Mouse (Mus musculus) G1E (cell line): ENCODE results near the gene Hmx3. TPM values are rescaled to one million over a fixed set of nuclear protein-coding genes. Genes with fewer than 3 reads are reported as not detected.

Source experiments
- ATAC-seq: 2 replicates; pipeline ENCODE4 v1.8.0; 2016; ENCODE audit warnings: mild to moderate bottlenecking; ENCODE audit not compliant: insufficient number of reproducible peaks, poor library complexity, low FRiP score, severe bottlenecking; ENCODE audit errors: extremely low read depth
- DNase-seq: peaks from one replicate; pipeline ENCODE4 v3.0.0; 2012; ENCODE audit warnings: low spot score
- H3K27me3 ChIP-seq: 2 replicates; pipeline ENCODE4 v1.6.1; 2012; ENCODE audit warnings: mild to moderate bottlenecking, low read length, inconsistent platforms; ENCODE audit not compliant: insufficient read depth
- H3K36me3 ChIP-seq: replicated peaks from 2 replicates; pipeline ENCODE3; 2012; ENCODE audit warnings: mild to moderate bottlenecking, inconsistent platforms
- H3K4me1 ChIP-seq: 2 replicates; pipeline ENCODE4 v1.6.1; 2012; ENCODE audit warnings: low read depth, low read length, inconsistent platforms, mixed read lengths; ENCODE audit not compliant: insufficient read depth
- H3K4me3 ChIP-seq: 2 replicates; pipeline ENCODE4 v1.5.1; 2012; ENCODE audit warnings: low read depth, mild to moderate bottlenecking, inconsistent platforms, low read length, moderate library complexity, mixed read lengths
- H3K9me3 ChIP-seq: replicated peaks from 2 replicates; pipeline ENCODE4 v1.6.1; 2012; ENCODE audit warnings: inconsistent platforms
- CTCF ChIP-seq: IDR thresholded peaks from 2 replicates; pipeline ENCODE4 v1.5.1; 2012; ENCODE audit warnings: low read depth, low read length, inconsistent platforms, mixed read lengths
- GATA1 ChIP-seq: IDR thresholded peaks from 2 replicates; pipeline ENCODE4 v1.6.1; 2012; ENCODE audit warnings: borderline replicate concordance, low read length, inconsistent platforms, mixed read lengths
- GATA2 ChIP-seq: IDR thresholded peaks from 2 replicates; pipeline ENCODE4 v1.6.1; 2012; ENCODE audit warnings: low read depth, low read length, inconsistent platforms, borderline replicate concordance
- POLR2AphosphoS5 ChIP-seq: IDR thresholded peaks from 2 replicates; pipeline ENCODE4 v1.6.1; 2012; ENCODE audit warnings: low read depth, low read length, inconsistent platforms; ENCODE audit not compliant: insufficient replicate concordance
- TAL1 ChIP-seq: conservative IDR thresholded peaks from 2 replicates; pipeline ENCODE4 v1.6.1; 2012; ENCODE audit warnings: low read depth, low read length, inconsistent platforms, mixed read lengths
- polyA plus RNA-seq: library from polyadenylated mRNA; stranded (reverse); fragments of >175 nt; gene quantifications from 2 replicates; pipeline ENCODE4 v1.2.3, GENCODE M21; 2012
- total RNA-seq, 2 experiments: library from RNA; stranded (forward) in 1 of 2; stranded (reverse) in 1 of 2; fragments of 200-1000 nt in 1 of 2; fragments of >200 nt in 1 of 2; fragmentation: Nextera tagmentation in 1 of 2; gene quantifications; 2 replicates each; pipeline ENCODE4 v1.2.3; 2014 to 2017

Hmx3 gene
- total and polyA plus RNA-seq, 3 experiments: not detected

DNA sequence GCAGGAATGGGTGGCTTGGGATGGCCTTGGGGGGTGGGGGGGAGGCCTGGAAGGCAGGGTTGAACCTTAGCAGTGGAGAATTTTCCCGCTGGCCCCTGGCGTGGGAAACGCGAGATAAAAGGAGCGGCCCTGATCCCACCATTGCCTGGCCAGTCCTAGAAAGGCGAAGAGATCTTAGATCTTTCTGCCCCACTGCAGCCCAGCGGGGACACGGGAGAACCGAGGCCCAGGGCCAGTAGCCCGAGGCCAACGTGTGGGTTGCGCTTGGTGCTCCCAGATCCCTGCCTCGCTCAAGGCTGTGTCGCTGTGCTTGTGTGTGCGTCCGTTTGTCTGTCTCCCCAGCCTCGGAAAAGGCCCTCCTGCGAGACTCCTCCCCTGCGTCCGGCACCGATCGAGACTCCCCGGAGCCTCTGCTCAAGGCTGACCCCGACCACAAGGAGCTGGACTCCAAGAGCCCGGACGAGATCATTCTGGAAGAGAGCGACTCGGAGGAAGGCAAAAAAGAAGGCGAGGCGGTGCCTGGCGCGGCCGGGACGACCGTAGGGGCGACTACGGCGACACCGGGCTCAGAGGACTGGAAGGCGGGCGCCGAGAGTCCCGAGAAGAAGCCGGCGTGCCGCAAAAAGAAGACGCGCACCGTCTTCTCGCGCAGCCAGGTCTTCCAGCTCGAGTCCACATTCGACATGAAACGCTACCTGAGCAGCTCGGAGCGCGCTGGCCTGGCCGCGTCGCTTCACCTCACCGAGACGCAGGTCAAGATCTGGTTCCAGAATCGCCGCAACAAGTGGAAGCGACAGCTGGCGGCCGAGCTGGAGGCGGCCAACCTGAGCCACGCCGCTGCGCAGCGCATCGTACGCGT is 1.2 kb downstream of the Hmx3 start:
- Histone ChIP-seq H3K4me1 (no peaks in the 10 kb centered on the region), H3K9me3 (peaks cover 38% of the 10 kb centered on the region), H3K4me3 (peak overlapping the region; percentile 32; the same call in 1 of the 2 replicates), H3K27me3 (peaks cover 25% of the 10 kb centered on the region), H3K36me3 (no peaks in the 10 kb centered on the region)
- no peak for DNase-seq
- no peak for TF ChIP-seq CTCF
- TF ChIP-seq TAL1: no peak
- no peak for ATAC-seq

DNA sequence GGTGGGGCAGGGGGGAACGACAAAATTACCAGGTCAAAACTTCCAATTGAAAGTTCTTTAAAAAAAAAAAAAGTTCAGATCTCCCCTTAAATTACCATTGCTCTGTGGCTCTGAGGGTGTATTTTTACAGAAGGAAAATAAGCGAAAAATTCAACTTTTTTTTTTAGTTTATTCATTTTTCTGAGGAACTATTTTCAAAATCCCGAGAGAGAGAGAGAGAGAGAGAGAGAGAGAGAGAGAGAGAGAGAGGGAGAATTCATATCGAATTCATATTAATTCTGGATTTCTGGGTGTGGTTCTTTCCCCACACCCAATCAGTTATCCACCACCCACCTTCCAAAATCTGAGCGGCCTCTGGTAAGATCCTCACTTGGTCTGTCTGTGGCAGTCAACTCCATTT is 2.2 kb downstream of the Hmx3 start:
- Histone ChIP-seq H3K4me3 (no peak overlapping the region), H3K36me3 (no peaks in the 10 kb centered on the region), H3K27me3 (peaks cover 35% of the 10 kb centered on the region), H3K9me3 (peaks cover 38% of the 10 kb centered on the region), H3K4me1 (no peaks in the 10 kb centered on the region)
- DNase-seq (no peak), ATAC-seq (no peak)
- no peak for TF ChIP-seq GATA1
- no peak for TF ChIP-seq POLR2AphosphoS5
- TF ChIP-seq CTCF: no peak
- TF ChIP-seq GATA2: no peak

DNA sequence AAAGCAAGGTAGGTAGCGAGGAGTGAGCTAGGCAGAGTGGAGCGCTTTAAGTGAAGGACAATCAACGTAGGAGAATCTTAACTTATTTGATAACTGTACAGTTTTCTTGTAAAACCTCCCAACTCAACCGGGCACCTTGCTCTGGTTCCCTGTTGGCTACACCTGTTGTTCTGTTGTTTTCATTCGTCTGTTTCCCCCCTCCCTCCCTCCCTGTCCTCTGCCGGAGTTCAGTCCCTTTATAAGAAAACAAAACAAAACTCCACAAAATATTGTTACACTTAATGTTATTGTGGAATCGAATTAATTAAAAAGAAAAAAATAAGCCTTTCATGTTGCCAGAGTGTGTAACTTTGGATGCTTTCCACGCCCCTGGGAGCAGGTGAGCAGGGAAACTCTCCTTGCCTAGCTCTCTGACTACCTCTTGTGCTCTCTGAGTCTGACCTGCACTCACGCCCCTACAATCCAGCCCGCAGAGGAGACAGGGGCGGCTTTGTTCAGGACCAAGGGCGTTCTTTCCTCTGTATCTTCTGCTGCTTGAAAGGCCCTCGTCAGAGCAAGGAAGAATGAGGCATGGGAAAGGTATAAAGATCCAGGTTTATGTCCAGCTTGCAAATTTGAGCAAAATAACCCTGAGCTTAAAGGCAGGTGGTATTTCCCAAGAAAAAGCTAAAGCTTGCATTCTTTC is 3.2 kb downstream of the Hmx3 start:
- no peak for TF ChIP-seq GATA2
- TF ChIP-seq TAL1: no peak
- no peak for TF ChIP-seq POLR2AphosphoS5
- H3K36me3 ChIP-seq: no peaks in the 10 kb centered on the region
- DNase-seq (no peak), ATAC-seq (no peak)
- H3K9me3 ChIP-seq: peaks cover 35% of the 10 kb centered on the region
- H3K4me1 ChIP-seq: no peaks in the 10 kb centered on the region
- H3K27me3 ChIP-seq: peaks cover 42% of the 10 kb centered on the region
- H3K4me3 ChIP-seq: no peak overlapping the region

GRCm38 (mm10) chr7:131546423-131546822 is 3.8 kb downstream of the Hmx3 start:
- Histone ChIP-seq H3K4me3 (no peak overlapping the region), H3K27me3 (peaks cover 48% of the 10 kb centered on the region)
- DNase-seq: no peak

DNA sequence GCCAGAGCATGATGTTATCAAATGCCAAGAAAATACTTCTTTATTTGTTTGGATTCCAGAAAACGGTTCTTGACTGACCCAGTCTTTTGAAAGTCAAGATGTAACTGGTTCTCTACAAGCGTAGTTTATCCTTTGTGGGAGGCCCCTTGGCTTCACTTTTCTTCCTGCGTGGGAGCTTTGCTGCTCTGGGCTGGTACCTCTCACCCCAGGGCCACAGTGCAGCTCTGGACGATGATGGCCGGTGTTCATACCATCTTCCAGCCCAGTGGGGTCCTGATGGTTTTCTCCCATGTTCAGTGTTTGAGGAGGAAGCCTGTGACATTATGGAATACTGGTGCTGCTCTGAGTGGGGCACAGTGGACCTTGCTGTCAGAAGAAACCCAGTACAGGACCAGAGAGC is 4.8 kb downstream of the Hmx3 start:
- H3K4me3 ChIP-seq: no peak overlapping the region
- peaks cover 21% of the 10 kb centered on the region for H3K9me3 ChIP-seq
- H3K4me1 ChIP-seq: no peaks in the 10 kb centered on the region; the same call in 1 of the 2 replicates
- H3K27me3 ChIP-seq: peaks cover 59% of the 10 kb centered on the region
- no peak for TF ChIP-seq TAL1
- no peak for TF ChIP-seq POLR2AphosphoS5
- TF ChIP-seq CTCF: no peak
- TF ChIP-seq GATA1: no peak
- TF ChIP-seq GATA2: no peak
- ATAC-seq (no peak), DNase-seq (no peak)
- no peaks in the 10 kb centered on the region for H3K36me3 ChIP-seq

More at GRCm38 (mm10) chr7:131546423-131546822, 3.8 kb downstream of the Hmx3 start:
- ATAC-seq: no peak
- Histone ChIP-seq H3K9me3 (peaks cover 32% of the 10 kb centered on the region), H3K4me1 (no peaks in the 10 kb centered on the region), H3K36me3 (no peaks in the 10 kb centered on the region)
- TF ChIP-seq GATA2: no peak
- no peak for TF ChIP-seq GATA1
- TF ChIP-seq POLR2AphosphoS5: no peak
- TF ChIP-seq TAL1: no peak
- TF ChIP-seq CTCF: no peak

DNA sequence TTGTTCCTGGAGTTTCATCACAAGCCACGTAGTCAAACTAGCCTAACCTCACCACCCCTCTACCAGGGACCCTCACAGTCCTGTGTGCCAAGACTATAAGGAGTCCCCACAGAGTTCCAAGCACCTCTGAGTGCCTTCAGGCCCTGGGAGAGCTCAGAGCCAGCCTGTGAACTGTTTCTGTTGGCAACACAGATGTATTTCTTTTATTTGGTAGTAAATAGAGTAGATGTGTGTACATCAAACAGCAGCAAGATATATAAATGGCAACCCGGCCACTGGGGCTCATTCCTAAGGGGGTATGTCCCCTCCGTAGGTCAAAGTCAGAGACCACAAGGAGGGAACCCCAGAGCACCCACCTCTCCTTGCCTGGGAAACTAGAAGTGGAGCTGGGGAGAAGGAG is 5.8 kb downstream of the Hmx3 start, which contains the start of gene Hmx2:
Gene Hmx2 (plus strand): TSS at position 301 of the 400 bp plus-strand sequence.
- no peak for ATAC-seq
- Histone ChIP-seq H3K36me3 (no peaks in the 10 kb centered on the region), H3K4me3 (no peak within 1 kb of the TSS), H3K27me3 (peaks cover 69% of the 10 kb centered on the region), H3K9me3 (peaks cover 11% of the 10 kb centered on the region), H3K4me1 (peaks cover 5% of the 10 kb centered on the region)
- TF ChIP-seq CTCF (no peak), GATA2 (no peak), GATA1 (no peak), POLR2AphosphoS5 (no peak), TAL1 (no peak)
- DNase-seq: no peak
